Mouse (Mus musculus) G1E (cell line): ENCODE data around the gene Syt16.

Experiments
- CTCF ChIP-seq: IDR thresholded peaks from 2 replicates; pipeline ENCODE4 v1.5.1; 2012; ENCODE audit warnings: low read depth, low read length, inconsistent platforms, mixed read lengths
- POLR2AphosphoS5 ChIP-seq: IDR thresholded peaks from 2 replicates; pipeline ENCODE4 v1.6.1; 2012; ENCODE audit warnings: low read depth, low read length, inconsistent platforms; ENCODE audit not compliant: insufficient replicate concordance

DNA sequence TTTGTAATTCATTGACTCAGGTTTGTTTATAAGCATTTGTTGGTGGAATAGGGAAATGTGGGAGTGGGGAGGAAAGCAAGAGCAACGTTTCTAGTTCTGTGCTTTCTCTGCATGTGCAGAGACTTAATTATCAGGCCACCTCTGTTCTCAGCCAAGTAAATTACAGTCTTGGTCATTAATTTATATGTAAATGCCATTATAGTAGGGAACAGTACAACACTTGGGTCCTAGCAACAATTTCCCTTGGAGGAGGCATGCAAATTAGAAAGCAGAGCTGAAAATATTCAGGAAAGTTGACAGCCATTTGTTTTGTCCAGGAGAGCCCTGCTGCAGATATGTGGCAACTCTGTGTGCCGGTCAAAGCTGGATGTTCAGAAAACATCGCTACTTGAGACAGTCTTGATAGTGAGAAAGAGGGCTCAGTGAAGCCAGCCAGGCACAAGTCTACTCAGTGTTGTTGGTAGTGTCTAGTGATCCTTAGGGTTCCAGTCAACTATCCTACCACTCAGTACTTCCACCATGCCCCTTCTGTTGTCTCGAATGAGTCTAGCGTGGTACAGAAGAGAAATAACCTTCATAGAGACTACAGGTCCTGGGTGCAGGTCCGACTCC lies 205.1 kb downstream of the Syt16 start:
- TF ChIP-seq CTCF = no peak
- TF ChIP-seq POLR2AphosphoS5 = no peak
